Mouse (Mus musculus): ENCODE measurements around the gene Smarcd3. TPM values are rescaled to one million over a fixed set of nuclear protein-coding genes. Genes with fewer than 3 reads are reported as not detected.

Gene Smarcd3
- polyA plus RNA-seq, 1 experiment from 2014 or later = 78.4 TPM

- 93% methylated on average over 5 of the region's 5 CpGs for WGBS
- H3K4me2 ChIP-seq (ENCODE audit: low read length) = no peak overlapping the region
- no peak for ATAC-seq (ENCODE audit: insufficient number of reproducible peaks, insufficient read depth, low FRiP score, low read depth)
- H3K4me3 ChIP-seq (ENCODE audit: control insufficient read depth in 1 of 2, insufficient read depth in 1 of 2, low read depth in 1 of 2, low read length in 2 of 2) = no peak overlapping the region
- no peak overlapping the region for H3K9ac ChIP-seq (ENCODE audit: low read length)
- H3K27me3 ChIP-seq (ENCODE audit: control insufficient read depth, insufficient read depth, low read length) = no peaks in the 10 kb centered on the region
- no peaks in the 10 kb centered on the region for H3K9me3 ChIP-seq (ENCODE audit: control insufficient read depth, low read length)
- H3K27ac ChIP-seq (replicated peaks in 1 of 2; ENCODE audit: control insufficient read depth in 1 of 2, insufficient read depth in 1 of 2, low read depth in 2 of 2, low read length in 2 of 2) = no peak overlapping the region
- H3K4me1 ChIP-seq (ENCODE audit: control insufficient read depth in 2 of 2, insufficient read depth in 2 of 2, low read length in 2 of 2) = peaks cover 21 to 29% of the 10 kb centered on the region in 2 experiments; a peak in 3 of 4 replicates
- H3K36me3 ChIP-seq (ENCODE audit: control insufficient read depth, insufficient read depth, low read length) = peaks cover 65% of the 10 kb centered on the region
Observed at GRCm38 (mm10) chr5:24595261-24595660, 28.9 kb downstream of the Smarcd3 start.

GRCm38 (mm10) chr5:24594346-24594745 lies 29.9 kb downstream of the Smarcd3 start:
- no peak for ATAC-seq (ENCODE audit: insufficient number of reproducible peaks, insufficient read depth, low FRiP score, low read depth)
- 91% methylated on average over 5 of the region's 5 CpGs for WGBS
- Histone ChIP-seq H3K4me1 (ENCODE audit: control insufficient read depth in 2 of 2, insufficient read depth in 2 of 2, low read length in 2 of 2) (peaks cover 19 to 23% of the 10 kb centered on the region in 2 experiments; a peak in 3 of 4 replicates), H3K9ac (ENCODE audit: low read length) (no peak overlapping the region), H3K4me3 (ENCODE audit: control insufficient read depth in 1 of 2, insufficient read depth in 1 of 2, low read depth in 1 of 2, low read length in 2 of 2) (no peak overlapping the region), H3K36me3 (ENCODE audit: control insufficient read depth, insufficient read depth, low read length) (peaks cover 74% of the 10 kb centered on the region), H3K27ac (replicated peaks in 1 of 2; ENCODE audit: control insufficient read depth in 1 of 2, insufficient read depth in 1 of 2, low read depth in 2 of 2, low read length in 2 of 2) (no peak overlapping the region), H3K27me3 (ENCODE audit: control insufficient read depth, insufficient read depth, low read length) (no peaks in the 10 kb centered on the region), H3K4me2 (ENCODE audit: low read length) (no peak overlapping the region), H3K9me3 (ENCODE audit: control insufficient read depth, low read length) (no peaks in the 10 kb centered on the region)

GRCm38 (mm10) chr5:24593928-24594327 lies 30.3 kb downstream of the Smarcd3 start:
- Histone ChIP-seq H3K36me3 (ENCODE audit: control insufficient read depth, insufficient read depth, low read length) (peaks cover 78% of the 10 kb centered on the region), H3K9ac (ENCODE audit: low read length) (no peak overlapping the region), H3K27me3 (ENCODE audit: control insufficient read depth, insufficient read depth, low read length) (no peaks in the 10 kb centered on the region), H3K27ac (replicated peaks in 1 of 2; ENCODE audit: control insufficient read depth in 1 of 2, insufficient read depth in 1 of 2, low read depth in 2 of 2, low read length in 2 of 2) (no peak overlapping the region), H3K4me3 (ENCODE audit: control insufficient read depth in 1 of 2, insufficient read depth in 1 of 2, low read depth in 1 of 2, low read length in 2 of 2) (no peak overlapping the region), H3K4me2 (ENCODE audit: low read length) (no peak overlapping the region), H3K9me3 (ENCODE audit: control insufficient read depth, low read length) (no peaks in the 10 kb centered on the region), H3K4me1 (ENCODE audit: control insufficient read depth in 2 of 2, insufficient read depth in 2 of 2, low read length in 2 of 2) (peaks cover 16 to 19% of the 10 kb centered on the region in 2 experiments; a peak in 3 of 4 replicates)
- ATAC-seq (ENCODE audit: insufficient number of reproducible peaks, insufficient read depth, low FRiP score, low read depth) = no peak
- WGBS = 67% methylated on average over 10 of the region's 10 CpGs

GRCm38 (mm10) chr5:24593230-24593629 lies 31.0 kb downstream of the Smarcd3 start:
- Histone ChIP-seq H3K27me3 (ENCODE audit: control insufficient read depth, insufficient read depth, low read length) (no peaks in the 10 kb centered on the region), H3K27ac (replicated peaks in 1 of 2; ENCODE audit: control insufficient read depth in 1 of 2, insufficient read depth in 1 of 2, low read depth in 2 of 2, low read length in 2 of 2) (no peak overlapping the region), H3K4me1 (ENCODE audit: control insufficient read depth in 2 of 2, insufficient read depth in 2 of 2, low read length in 2 of 2) (peaks cover 12 to 19% of the 10 kb centered on the region in 2 experiments; a peak in 3 of 4 replicates), H3K9me3 (ENCODE audit: control insufficient read depth, low read length) (no peaks in the 10 kb centered on the region), H3K4me3 (ENCODE audit: control insufficient read depth in 1 of 2, insufficient read depth in 1 of 2, low read depth in 1 of 2, low read length in 2 of 2) (no peak overlapping the region), H3K4me2 (ENCODE audit: low read length) (no peak overlapping the region), H3K36me3 (ENCODE audit: control insufficient read depth, insufficient read depth, low read length) (peaks cover 85% of the 10 kb centered on the region), H3K9ac (ENCODE audit: low read length) (no peak overlapping the region)
- WGBS = 84% methylated on average over 10 of the region's 10 CpGs
- ATAC-seq (ENCODE audit: insufficient number of reproducible peaks, insufficient read depth, low FRiP score, low read depth) = no peak

- Histone ChIP-seq H3K4me1 (ENCODE audit: control insufficient read depth in 2 of 2, insufficient read depth in 2 of 2, low read length in 2 of 2) (peaks cover 11 to 18% of the 10 kb centered on the region in 2 experiments; a peak in 3 of 4 replicates), H3K36me3 (ENCODE audit: control insufficient read depth, insufficient read depth, low read length) (peaks cover 87% of the 10 kb centered on the region)
- WGBS = 70% methylated on average over 21 of the region's 21 CpGs
Observed at GRCm38 (mm10) chr5:24592471-24593160, 31.6 kb downstream of the Smarcd3 start.

GRCm38 (mm10) chr5:24591796-24592470 lies 32.3 kb downstream of the Smarcd3 start:
- H3K4me3 ChIP-seq (ENCODE audit: control insufficient read depth in 1 of 2, insufficient read depth in 1 of 2, low read depth in 1 of 2, low read length in 2 of 2) = no peak overlapping the region
- H3K9ac ChIP-seq (ENCODE audit: low read length) = peak overlapping the region; percentile 48
- no peak overlapping the region for H3K27ac ChIP-seq (replicated peaks in 1 of 2; ENCODE audit: control insufficient read depth in 1 of 2, insufficient read depth in 1 of 2, low read depth in 2 of 2, low read length in 2 of 2)
- no peak overlapping the region for H3K4me2 ChIP-seq (ENCODE audit: low read length)
- H3K9me3 ChIP-seq (ENCODE audit: control insufficient read depth, low read length) = no peaks in the 10 kb centered on the region
- WGBS = 59% methylated on average over 24 of the region's 24 CpGs
- peaks cover 87% of the 10 kb centered on the region for H3K36me3 ChIP-seq (ENCODE audit: control insufficient read depth, insufficient read depth, low read length)
- H3K27me3 ChIP-seq (ENCODE audit: control insufficient read depth, insufficient read depth, low read length) = no peaks in the 10 kb centered on the region
- H3K4me1 ChIP-seq (ENCODE audit: control insufficient read depth in 2 of 2, insufficient read depth in 2 of 2, low read length in 2 of 2) = peaks cover 11 to 23% of the 10 kb centered on the region in 2 experiments; a peak in 3 of 4 replicates
- ATAC-seq (ENCODE audit: insufficient number of reproducible peaks, insufficient read depth, low FRiP score, low read depth) = no peak

More at GRCm38 (mm10) chr5:24592471-24593160, 31.6 kb downstream of the Smarcd3 start:
- Histone ChIP-seq H3K4me3 (ENCODE audit: control insufficient read depth in 1 of 2, insufficient read depth in 1 of 2, low read depth in 1 of 2, low read length in 2 of 2) (no peak overlapping the region), H3K9ac (ENCODE audit: low read length) (no peak overlapping the region), H3K9me3 (ENCODE audit: control insufficient read depth, low read length) (no peaks in the 10 kb centered on the region), H3K4me2 (ENCODE audit: low read length) (no peak overlapping the region), H3K27me3 (ENCODE audit: control insufficient read depth, insufficient read depth, low read length) (no peaks in the 10 kb centered on the region), H3K27ac (replicated peaks in 1 of 2; ENCODE audit: control insufficient read depth in 1 of 2, insufficient read depth in 1 of 2, low read depth in 2 of 2, low read length in 2 of 2) (no peak overlapping the region)
- no peak for ATAC-seq (ENCODE audit: insufficient number of reproducible peaks, insufficient read depth, low FRiP score, low read depth)

- 34% methylated on average over 23 of the region's 23 CpGs for WGBS
- H3K27me3 ChIP-seq (ENCODE audit: control insufficient read depth, insufficient read depth, low read length) = no peaks in the 10 kb centered on the region
- H3K9me3 ChIP-seq (ENCODE audit: control insufficient read depth, low read length) = no peaks in the 10 kb centered on the region
- H3K4me2 ChIP-seq (ENCODE audit: low read length) = peak overlapping the region; percentile 25
- H3K27ac ChIP-seq (replicated peaks in 1 of 2; ENCODE audit: control insufficient read depth in 1 of 2, insufficient read depth in 1 of 2, low read depth in 2 of 2, low read length in 2 of 2) = 0 out of 4 replicates have a peak overlapping the region, but pooled peaks of 1 of the 2 experiments have one; percentile 9
- peak overlapping the region; percentile 48 for H3K9ac ChIP-seq (ENCODE audit: low read length)
- peaks cover 82% of the 10 kb centered on the region for H3K36me3 ChIP-seq (ENCODE audit: control insufficient read depth, insufficient read depth, low read length)
- no peak overlapping the region for H3K4me3 ChIP-seq (ENCODE audit: control insufficient read depth in 1 of 2, insufficient read depth in 1 of 2, low read depth in 1 of 2, low read length in 2 of 2)
- peaks cover 11 to 24% of the 10 kb centered on the region in 2 experiments; a peak in 3 of 4 replicates for H3K4me1 ChIP-seq (ENCODE audit: control insufficient read depth in 2 of 2, insufficient read depth in 2 of 2, low read length in 2 of 2)
- no peak for ATAC-seq (ENCODE audit: insufficient number of reproducible peaks, insufficient read depth, low FRiP score, low read depth)
Observed at GRCm38 (mm10) chr5:24591268-24591721, 32.9 kb downstream of the Smarcd3 start.
